Mouse (Mus musculus): Measurements from ENCODE around the gene Slc37a2. TPM values are rescaled to one million over a fixed set of nuclear protein-coding genes. Genes with fewer than 3 reads are reported as not detected.

Gene Slc37a2
- polyA plus RNA-seq, 1 experiment from 2014 or later: 8.9 TPM

DNA sequence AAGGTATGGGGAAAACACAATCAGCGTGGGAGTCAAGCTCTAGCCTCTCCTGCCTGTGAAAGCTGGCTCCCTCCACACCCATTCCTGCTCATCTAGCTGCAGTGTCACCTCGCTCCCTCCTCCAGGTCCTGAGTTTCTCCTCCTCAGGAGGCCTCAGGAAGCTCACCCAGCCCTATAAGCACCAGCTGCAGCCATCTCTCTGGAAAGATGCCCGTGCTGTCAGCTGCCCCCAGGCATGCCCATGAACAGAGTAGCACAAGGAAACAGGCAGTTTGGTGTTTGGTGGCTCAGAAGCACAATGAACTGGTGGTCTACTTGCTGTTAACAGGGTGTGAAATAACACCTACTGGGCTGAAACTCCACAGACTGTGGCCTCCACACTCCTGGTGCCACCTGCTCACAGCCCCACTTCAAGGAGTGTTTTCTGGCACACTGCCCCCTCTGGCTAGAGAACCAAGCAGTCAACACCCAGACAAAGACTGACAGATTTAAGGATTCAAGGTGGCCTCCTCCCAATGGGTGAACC is 7.1 kb downstream of the Slc37a2 start:
- Histone ChIP-seq H3K27me3 (replicated peaks; ENCODE audit: control insufficient read depth, insufficient read depth, low read length) (no peaks in the 10 kb centered on the region), H3K27ac (ENCODE audit: low read length) (no peak overlapping the region), H3K4me3 (ENCODE audit: low read length) (no peak overlapping the region), H3K4me2 (ENCODE audit: low read depth, low read length) (no peak overlapping the region), H3K9me3 (ENCODE audit: control insufficient read depth, low read length) (no peaks in the 10 kb centered on the region), H3K36me3 (ENCODE audit: control insufficient read depth, insufficient read depth, low read length) (no peaks in the 10 kb centered on the region), H3K4me1 (ENCODE audit: control insufficient read depth, insufficient read depth, low read length) (peaks cover 9% of the 10 kb centered on the region; the same call in 1 of the 2 replicates), H3K9ac (ENCODE audit: low read depth, low read length) (no peak overlapping the region)
- no peak for ATAC-seq
- WGBS: 64% methylated on average over 3 of the region's 3 CpGs

- Histone ChIP-seq H3K9me3 (ENCODE audit: control insufficient read depth, low read length) (no peaks in the 10 kb centered on the region), H3K4me2 (ENCODE audit: low read depth, low read length) (no peak overlapping the region), H3K27ac (ENCODE audit: low read length) (no peak overlapping the region), H3K36me3 (ENCODE audit: control insufficient read depth, insufficient read depth, low read length) (no peaks in the 10 kb centered on the region), H3K27me3 (replicated peaks; ENCODE audit: control insufficient read depth, insufficient read depth, low read length) (no peaks in the 10 kb centered on the region), H3K4me1 (ENCODE audit: control insufficient read depth, insufficient read depth, low read length) (peaks cover 9% of the 10 kb centered on the region; the same call in 1 of the 2 replicates), H3K4me3 (ENCODE audit: low read length) (no peak overlapping the region), H3K9ac (ENCODE audit: low read depth, low read length) (no peak overlapping the region)
- ATAC-seq: no peak
Observed at GRCm38 (mm10) chr9:37247429-37247828, 8.1 kb downstream of the Slc37a2 start.

GRCm38 (mm10) chr9:37245810-37246209 is 9.7 kb downstream of the Slc37a2 start:
- H3K4me2 ChIP-seq (ENCODE audit: low read depth, low read length): no peak overlapping the region
- H3K9ac ChIP-seq (ENCODE audit: low read depth, low read length): no peak overlapping the region
- no peaks in the 10 kb centered on the region for H3K27me3 ChIP-seq (replicated peaks; ENCODE audit: control insufficient read depth, insufficient read depth, low read length)
- ATAC-seq: peak; percentile 85
- 82% methylated on average over 1 of the region's 1 CpGs for WGBS
- H3K36me3 ChIP-seq (ENCODE audit: control insufficient read depth, insufficient read depth, low read length): no peaks in the 10 kb centered on the region
- H3K4me1 ChIP-seq (ENCODE audit: control insufficient read depth, insufficient read depth, low read length): peaks cover 9% of the 10 kb centered on the region; the same call in 1 of the 2 replicates
- peak overlapping the region; percentile 80 for H3K27ac ChIP-seq (ENCODE audit: low read length)
- H3K4me3 ChIP-seq (ENCODE audit: low read length): no peak overlapping the region
- no peaks in the 10 kb centered on the region for H3K9me3 ChIP-seq (ENCODE audit: control insufficient read depth, low read length)

- Histone ChIP-seq H3K4me1 (ENCODE audit: control insufficient read depth, insufficient read depth, low read length) (peaks cover 9% of the 10 kb centered on the region; the same call in 1 of the 2 replicates), H3K9ac (ENCODE audit: low read depth, low read length) (no peak overlapping the region), H3K9me3 (ENCODE audit: control insufficient read depth, low read length) (no peaks in the 10 kb centered on the region), H3K36me3 (ENCODE audit: control insufficient read depth, insufficient read depth, low read length) (no peaks in the 10 kb centered on the region), H3K4me2 (ENCODE audit: low read depth, low read length) (no peak overlapping the region), H3K27me3 (replicated peaks; ENCODE audit: control insufficient read depth, insufficient read depth, low read length) (no peaks in the 10 kb centered on the region), H3K4me3 (ENCODE audit: low read length) (no peak overlapping the region), H3K27ac (ENCODE audit: low read length) (peak overlapping the region; percentile 80)
- 41% methylated on average over 2 of the region's 2 CpGs for WGBS
- ATAC-seq: peak; percentile 75
Observed at GRCm38 (mm10) chr9:37245404-37245803, 10.1 kb downstream of the Slc37a2 start.

GRCm38 (mm10) chr9:37244600-37244999 is 10.9 kb downstream of the Slc37a2 start:
- Histone ChIP-seq H3K4me2 (ENCODE audit: low read depth, low read length) (no peak overlapping the region), H3K27me3 (replicated peaks; ENCODE audit: control insufficient read depth, insufficient read depth, low read length) (no peaks in the 10 kb centered on the region), H3K9ac (ENCODE audit: low read depth, low read length) (no peak overlapping the region), H3K36me3 (ENCODE audit: control insufficient read depth, insufficient read depth, low read length) (no peaks in the 10 kb centered on the region), H3K9me3 (ENCODE audit: control insufficient read depth, low read length) (no peaks in the 10 kb centered on the region), H3K4me1 (ENCODE audit: control insufficient read depth, insufficient read depth, low read length) (peaks cover 9% of the 10 kb centered on the region; the same call in 1 of the 2 replicates), H3K4me3 (ENCODE audit: low read length) (no peak overlapping the region), H3K27ac (ENCODE audit: low read length) (no peak overlapping the region; the same call in 1 of the 2 replicates)
- 0 out of 2 replicates have a peak, but pooled peaks have one; percentile 2 for ATAC-seq
- WGBS: 81% methylated on average over 1 of the region's 1 CpGs

GRCm38 (mm10) chr9:37242764-37243163 is 12.8 kb downstream of the Slc37a2 start:
- H3K4me3 ChIP-seq (ENCODE audit: low read length): no peak overlapping the region
- ATAC-seq: no peak
- H3K9ac ChIP-seq (ENCODE audit: low read depth, low read length): no peak overlapping the region
- H3K4me1 ChIP-seq (ENCODE audit: control insufficient read depth, insufficient read depth, low read length): peaks cover 2% of the 10 kb centered on the region; the same call in 1 of the 2 replicates
- H3K9me3 ChIP-seq (ENCODE audit: control insufficient read depth, low read length): no peaks in the 10 kb centered on the region
- no peak overlapping the region for H3K4me2 ChIP-seq (ENCODE audit: low read depth, low read length)
- H3K27ac ChIP-seq (ENCODE audit: low read length): no peak overlapping the region
- WGBS: 94% methylated on average over 3 of the region's 3 CpGs
- H3K36me3 ChIP-seq (ENCODE audit: control insufficient read depth, insufficient read depth, low read length): no peaks in the 10 kb centered on the region
- no peaks in the 10 kb centered on the region for H3K27me3 ChIP-seq (replicated peaks; ENCODE audit: control insufficient read depth, insufficient read depth, low read length)

DNA sequence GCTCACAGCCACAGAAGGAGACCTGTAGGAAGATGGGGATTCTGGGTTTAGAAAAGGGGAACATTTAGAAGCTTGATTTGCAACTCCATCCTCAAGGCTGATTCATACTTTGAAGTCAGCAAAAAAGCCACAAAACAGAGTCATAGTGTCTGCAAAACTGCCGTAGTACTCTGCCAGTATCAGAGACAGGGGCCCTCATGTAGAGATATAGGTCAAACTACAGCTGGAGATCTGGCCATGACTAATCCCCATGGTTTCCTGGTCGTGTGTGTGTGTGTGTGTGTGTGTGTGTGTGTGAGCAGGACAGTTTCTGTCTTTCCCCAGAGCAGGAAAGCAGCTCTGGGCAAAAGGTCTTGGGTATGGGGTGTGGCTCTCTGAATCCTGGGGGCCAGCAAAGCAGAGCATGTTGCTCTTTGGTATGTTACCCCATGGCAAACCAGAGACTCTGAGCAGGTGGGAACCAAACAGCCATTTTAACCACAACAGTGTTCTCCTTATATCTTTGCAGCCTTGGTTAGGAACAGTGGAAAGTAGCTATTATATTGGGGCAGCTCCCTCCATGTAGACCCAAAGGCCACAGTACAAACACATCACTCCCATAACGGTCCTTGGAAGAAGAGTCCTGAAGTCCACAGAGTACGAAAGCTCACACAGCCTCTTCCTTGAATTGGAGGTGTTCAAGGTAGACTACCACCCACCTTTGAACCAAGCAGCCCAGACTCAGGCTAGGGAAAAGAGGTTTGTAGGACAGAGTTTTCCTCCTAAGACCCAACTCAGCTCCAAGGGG is 19.4 kb downstream of the Slc37a2 start:
- peaks cover 8% of the 10 kb centered on the region; the same call in 1 of the 2 replicates for H3K4me1 ChIP-seq (ENCODE audit: control insufficient read depth, insufficient read depth, low read length)
- no peak overlapping the region for H3K9ac ChIP-seq (ENCODE audit: low read depth, low read length)
- WGBS: 56% methylated on average over 4 of the region's 4 CpGs
- no peaks in the 10 kb centered on the region for H3K27me3 ChIP-seq (replicated peaks; ENCODE audit: control insufficient read depth, insufficient read depth, low read length)
- no peak overlapping the region for H3K4me3 ChIP-seq (ENCODE audit: low read length)
- H3K9me3 ChIP-seq (ENCODE audit: control insufficient read depth, low read length): no peaks in the 10 kb centered on the region
- peak overlapping the region; percentile 57 for H3K27ac ChIP-seq (ENCODE audit: low read length)
- H3K36me3 ChIP-seq (ENCODE audit: control insufficient read depth, insufficient read depth, low read length): no peaks in the 10 kb centered on the region
- no peak overlapping the region for H3K4me2 ChIP-seq (ENCODE audit: low read depth, low read length)
- ATAC-seq: peak; percentile 89

- 63% methylated on average over 22 of the region's 22 CpGs for WGBS
- no peaks in the 10 kb centered on the region for H3K9me3 ChIP-seq (ENCODE audit: control insufficient read depth, low read length)
Observed at GRCm38 (mm10) chr9:37232201-37233195, 23.0 kb downstream of the Slc37a2 start.

More at GRCm38 (mm10) chr9:37232201-37233195, 23.0 kb downstream of the Slc37a2 start:
- peaks cover 8% of the 10 kb centered on the region; the same call in 1 of the 2 replicates for H3K4me1 ChIP-seq (ENCODE audit: control insufficient read depth, insufficient read depth, low read length)
- H3K27me3 ChIP-seq (replicated peaks; ENCODE audit: control insufficient read depth, insufficient read depth, low read length): no peaks in the 10 kb centered on the region
- no peak overlapping the region for H3K4me3 ChIP-seq (ENCODE audit: low read length)
- no peak overlapping the region for H3K4me2 ChIP-seq (ENCODE audit: low read depth, low read length)
- no peaks in the 10 kb centered on the region for H3K36me3 ChIP-seq (ENCODE audit: control insufficient read depth, insufficient read depth, low read length)
- ATAC-seq: no peak
- H3K27ac ChIP-seq (ENCODE audit: low read length): no peak overlapping the region
- H3K9ac ChIP-seq (ENCODE audit: low read depth, low read length): no peak overlapping the region
